Mouse (Mus musculus): ENCODE measurements around the gene Clic4.

DNA sequence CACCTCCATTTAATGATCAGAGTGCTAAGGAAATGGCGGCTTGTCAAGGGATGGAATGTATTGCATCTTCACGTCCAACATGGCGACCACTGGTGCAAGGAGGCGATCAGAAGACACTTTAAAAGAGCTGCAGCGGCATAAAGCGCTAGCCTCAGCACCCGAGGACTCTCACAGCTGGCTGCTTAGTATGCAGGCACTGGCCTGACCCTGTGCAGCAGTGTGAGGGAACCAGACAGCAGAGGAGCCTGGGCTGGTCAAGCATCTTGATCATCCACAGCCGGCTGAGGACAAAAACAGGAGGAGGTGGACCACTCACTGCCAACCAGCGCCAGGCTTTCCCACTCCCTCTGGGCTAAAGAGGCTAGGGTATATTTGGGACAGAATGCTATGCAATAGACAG is 48.8 kb downstream of the Clic4 start:
- TF ChIP-seq POLR2A (IDR thresholded peaks at IDR 0.05; ENCODE audit: insufficient read depth, low read depth, low read length) (no peak), CTCF (IDR thresholded peaks at IDR 0.05) (no peak), EP300 (IDR thresholded peaks at IDR 0.05; ENCODE audit: insufficient read depth, low read depth, low read length) (no peak)
